Mouse (Mus musculus) lung, postnatal 0 days (tissue): ENCODE data around the gene Fchsd2.

ENCODE experiments used
- CTCF ChIP-seq: IDR thresholded peaks from 2 replicates; pipeline ENCODE4 v1.5.1; 2016; ENCODE audit warnings: antibody characterized with exemption, mild to moderate bottlenecking
- EP300 ChIP-seq: IDR thresholded peaks from 2 replicates; pipeline ENCODE4 v1.6.1; 2016; ENCODE audit warnings: antibody characterized with exemption, mild to moderate bottlenecking, control low read depth

- TF ChIP-seq EP300: no peak
- TF ChIP-seq CTCF: no peak
Observed at GRCm38 (mm10) chr7:101223501-101223900, 130.8 kb downstream of the Fchsd2 start.
